Mouse (Mus musculus) cerebellum, adult 2 months (tissue): ENCODE measurements at regions not wholly inside any gene's neighbourhood (a gene's known extent, or its start where the extent isn't known, plus 50 kb on each side); places are given as distances from the start of the nearest gene placed in this dataset.

Experiments used
- CTCF ChIP-seq: fragments of 200-500 bp; IDR thresholded peaks from 2 replicates; pipeline ENCODE4 v1.5.1; 2011; ENCODE audit warnings: low read depth, mild to moderate bottlenecking, control low read depth, low read length, moderate library complexity, borderline replicate concordance; ENCODE audit not compliant: insufficient read depth
- POLR2A ChIP-seq: fragments of 200-500 bp; IDR thresholded peaks from 2 replicates; pipeline ENCODE4 v1.6.1; 2011; ENCODE audit warnings: low read length, control low read depth, borderline replicate concordance; ENCODE audit not compliant: insufficient read depth

- TF ChIP-seq CTCF (no peak), POLR2A (no peak)
Observed at GRCm38 (mm10) chr10:107976392-107976965, 64.5 kb upstream of the Otogl start.
